Mouse (Mus musculus) intestine, postnatal 0 days (tissue): ENCODE results near the gene Itih3. TPM values are rescaled to one million over a fixed set of nuclear protein-coding genes. Genes with fewer than 3 reads are reported as not detected.

Source experiments
- ATAC-seq: fragments of 200-750 bp; cut with Nextera tagmentation; 2 replicates; pipeline ENCODE4 v1.8.0; 2017; ENCODE audit warnings: mild to moderate bottlenecking, moderate TSS enrichment, moderate library complexity
- H3K27ac ChIP-seq: fragments of 300-500 bp; sonication (generic); 2 replicates; pipeline ENCODE4 v1.5.1; 2014; ENCODE audit warnings: mild to moderate bottlenecking, low read depth, low read length, moderate library complexity
- H3K27me3 ChIP-seq: fragments of 300-500 bp; sonication (generic); replicated peaks from 2 replicates; pipeline ENCODE4 v1.6.1; 2014; ENCODE audit warnings: low read length, mixed read lengths; ENCODE audit not compliant: control insufficient read depth, insufficient read depth
- H3K36me3 ChIP-seq: fragments of 300-500 bp; sonication (generic); 2 replicates; pipeline ENCODE4 v1.6.1; 2014; ENCODE audit warnings: mild to moderate bottlenecking, moderate library complexity; ENCODE audit not compliant: control insufficient read depth, insufficient read depth
- H3K4me1 ChIP-seq: fragments of 300-500 bp; sonication (generic); replicated peaks from 2 replicates; pipeline ENCODE4 v1.6.1; 2014; ENCODE audit warnings: antibody characterized with exemption, low read length, mixed read lengths; ENCODE audit not compliant: control insufficient read depth, insufficient read depth
- H3K4me2 ChIP-seq: fragments of 300-500 bp; sonication (generic); replicated peaks from 2 replicates; pipeline ENCODE4 v1.6.1; 2014; ENCODE audit warnings: low read depth, mild to moderate bottlenecking, moderate library complexity
- H3K4me3 ChIP-seq: fragments of 300-500 bp; sonication (generic); 2 replicates; pipeline ENCODE4 v1.5.1; 2014; ENCODE audit warnings: low read depth, low read length
- H3K9ac ChIP-seq: fragments of 300-500 bp; sonication (generic); 2 replicates; pipeline ENCODE4 v1.6.1; 2014; ENCODE audit warnings: mild to moderate bottlenecking, low read depth, low read length
- H3K9me3 ChIP-seq: fragments of 300-500 bp; sonication (generic); 2 replicates; pipeline ENCODE4 v1.6.1; 2016; ENCODE audit warnings: mixed run types; ENCODE audit not compliant: control insufficient read depth
- CTCF ChIP-seq: sonication (generic); IDR thresholded peaks from 2 replicates; pipeline ENCODE4 v1.5.1; 2016; ENCODE audit warnings: low read depth, mild to moderate bottlenecking, control low read depth, antibody characterized with exemption, moderate library complexity
- WGBS: fragments of 180-500 bp; shearing (Covaris S2); extraction: QIAGEN DNeasy Blood & Tissue Kit; methylation state at CpG from one replicate; pipeline ENCODE4 v1.1.7; 2014; 5-methylcytosine and 5-hydroxymethylcytosine counted together
- polyA plus RNA-seq: library from polyadenylated mRNA; unstranded; fragments of >200 nt; fragmentation: Nextera tagmentation; extraction: Ambion mirVana; gene quantifications from 2 replicates; pipeline ENCODE4 v1.2.1, GENCODE M21; 2015

The Itih3 gene
- polyA plus RNA-seq, 1 experiment from 2014 or later, result 3.9 TPM

DNA sequence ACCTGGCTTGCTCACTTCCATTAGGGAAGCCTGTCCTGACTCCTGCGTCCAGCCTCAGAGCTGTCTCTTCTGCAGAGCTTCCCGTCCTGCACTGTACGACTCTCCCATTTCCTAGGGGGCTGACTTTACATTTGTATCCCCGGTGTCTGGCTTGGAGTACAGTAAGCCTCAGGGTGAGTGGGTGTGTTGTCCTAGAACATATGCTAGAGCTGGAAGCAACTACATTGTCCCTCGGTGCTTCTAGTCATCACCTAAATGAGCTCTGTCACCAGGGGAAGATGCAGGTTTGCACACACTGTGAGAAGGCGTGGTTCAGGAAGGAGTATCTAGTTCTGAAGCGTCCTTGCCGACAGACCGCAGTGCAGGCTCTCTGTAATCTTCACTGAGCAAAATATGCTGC is 61.2 kb downstream of the Itih3 start:
- no peak overlapping the region; the same call in 1 of the 2 replicates for H3K27ac ChIP-seq
- H3K4me1 ChIP-seq, result peaks cover 3% of the 10 kb centered on the region; the same call in 1 of the 2 replicates
- no peak for TF ChIP-seq CTCF
- no peaks in the 10 kb centered on the region for H3K9me3 ChIP-seq
- peak overlapping the region; percentile 37; the same call in 1 of the 2 replicates for H3K4me2 ChIP-seq
- H3K9ac ChIP-seq, result 0 out of 2 replicates have a peak overlapping the region, but pooled peaks have one; percentile 17
- no peak for ATAC-seq
- peaks cover 6% of the 10 kb centered on the region; the same call in 1 of the 2 replicates for H3K36me3 ChIP-seq
- no peak overlapping the region for H3K4me3 ChIP-seq
- WGBS, result 63% methylated on average over 9 of the region's 9 CpGs
- H3K27me3 ChIP-seq, result no peaks in the 10 kb centered on the region

DNA sequence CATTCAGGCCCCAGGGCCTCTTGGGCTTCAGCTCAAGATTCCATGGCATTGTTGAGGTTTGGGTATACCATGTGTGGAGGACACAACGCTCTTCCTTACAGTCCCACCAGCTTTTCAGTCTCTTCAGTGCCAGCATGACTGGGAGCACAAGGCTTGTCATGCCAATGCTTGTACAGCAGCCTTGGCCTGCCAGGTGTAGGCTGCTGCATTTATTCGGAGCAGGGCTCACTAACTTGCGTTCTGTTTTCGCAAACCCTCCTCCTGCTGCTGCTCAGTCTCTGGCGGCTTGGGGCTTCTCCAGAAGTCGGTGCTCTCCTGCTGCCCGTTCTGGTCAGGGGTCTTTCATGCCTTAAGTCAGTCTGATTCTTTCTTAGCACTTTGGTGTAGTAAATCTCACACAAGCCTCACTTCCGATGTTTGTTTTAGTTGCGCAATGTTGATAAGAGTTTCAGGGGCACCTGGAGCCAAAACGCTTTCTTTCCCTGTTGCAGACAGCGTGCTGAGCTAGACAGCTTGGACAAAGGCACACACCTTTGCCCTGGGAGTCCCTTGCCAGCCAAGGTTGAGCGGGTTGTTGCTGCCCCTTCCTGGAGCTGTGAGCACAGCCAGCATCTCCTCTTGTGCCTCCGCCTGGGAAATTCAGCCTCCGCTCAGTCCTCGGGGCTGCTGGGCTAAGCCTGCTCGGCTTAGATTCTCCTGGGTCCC is 62.0 kb downstream of the Itih3 start:
- Histone ChIP-seq H3K4me1 (peaks cover 3% of the 10 kb centered on the region; the same call in 1 of the 2 replicates), H3K36me3 (peaks cover 3% of the 10 kb centered on the region; the same call in 1 of the 2 replicates), H3K4me2 (peak overlapping the region; percentile 37), H3K27me3 (no peaks in the 10 kb centered on the region), H3K27ac (no peak overlapping the region; the same call in none of the 2 replicates), H3K9ac (peak overlapping the region; percentile 17; the same call in 1 of the 2 replicates), H3K4me3 (no peak overlapping the region), H3K9me3 (no peaks in the 10 kb centered on the region)
- TF ChIP-seq CTCF, result peak; percentile 25; the same call in 1 of the 2 replicates
- peak; percentile 71 for ATAC-seq
- WGBS, result 24% methylated on average over 16 of the region's 16 CpGs

Other genes with a start within 250 kb of the Itih3 start
- gene Sfmbt1, start 208.9 kb downstream of the Itih3 start, polyA plus RNA-seq, result 11.4 and 14.6 TPM in 2 replicates
- gene Tmem110, start 98.2 kb downstream of the Itih3 start, polyA plus RNA-seq, result 17.5 and 18.0 TPM in 2 replicates
- gene Mustn1, start 44.6 kb downstream of the Itih3 start, polyA plus RNA-seq, result 24.7 and 27.2 TPM in 2 replicates
- 0.16 TPM in 1 of 2 replicates, not detected in the other for gene Itih4, start 37.3 kb downstream of the Itih3 start, polyA plus RNA-seq
- not detected in 2 replicates for gene Itih1, start 19.5 kb upstream of the Itih3 start, polyA plus RNA-seq
- gene Nek4, start 27.6 kb upstream of the Itih3 start, polyA plus RNA-seq, result 2.9 and 3.0 TPM in 2 replicates
- 18.2 and 21.6 TPM in 2 replicates for gene Glt8d1, start 77.6 kb upstream of the Itih3 start, polyA plus RNA-seq
- 434 and 465 TPM in 2 replicates for gene Spcs1, start 77.9 kb upstream of the Itih3 start, polyA plus RNA-seq
- gene Pbrm1, start 95.4 kb upstream of the Itih3 start, polyA plus RNA-seq, result 33.1 and 39.8 TPM in 2 replicates
- 53.5 and 59.6 TPM in 2 replicates for gene Gnl3, start 95.4 kb upstream of the Itih3 start, polyA plus RNA-seq
- gene Smim4, start 205.2 kb upstream of the Itih3 start, polyA plus RNA-seq, result 127 and 132 TPM in 2 replicates
- 31.2 and 34.9 TPM in 2 replicates for gene Nt5dc2, start 207.3 kb upstream of the Itih3 start, polyA plus RNA-seq
- 20.6 and 23.1 TPM in 2 replicates for gene Stab1, start 244.9 kb upstream of the Itih3 start, polyA plus RNA-seq